Mouse (Mus musculus): Measurements from ENCODE around the gene Akap9. TPM values are rescaled to one million over a fixed set of nuclear protein-coding genes. Genes with fewer than 3 reads are reported as not detected.
"Not testable (repeated sequence)": the region's sequence is repeated elsewhere in the genome, so short reads cannot be mapped to it uniquely, and the experiment has no call there.

Gene Akap9
- total RNA-seq, 2 experiments from 2014 or later: 61.6 to 71.8 TPM

DNA sequence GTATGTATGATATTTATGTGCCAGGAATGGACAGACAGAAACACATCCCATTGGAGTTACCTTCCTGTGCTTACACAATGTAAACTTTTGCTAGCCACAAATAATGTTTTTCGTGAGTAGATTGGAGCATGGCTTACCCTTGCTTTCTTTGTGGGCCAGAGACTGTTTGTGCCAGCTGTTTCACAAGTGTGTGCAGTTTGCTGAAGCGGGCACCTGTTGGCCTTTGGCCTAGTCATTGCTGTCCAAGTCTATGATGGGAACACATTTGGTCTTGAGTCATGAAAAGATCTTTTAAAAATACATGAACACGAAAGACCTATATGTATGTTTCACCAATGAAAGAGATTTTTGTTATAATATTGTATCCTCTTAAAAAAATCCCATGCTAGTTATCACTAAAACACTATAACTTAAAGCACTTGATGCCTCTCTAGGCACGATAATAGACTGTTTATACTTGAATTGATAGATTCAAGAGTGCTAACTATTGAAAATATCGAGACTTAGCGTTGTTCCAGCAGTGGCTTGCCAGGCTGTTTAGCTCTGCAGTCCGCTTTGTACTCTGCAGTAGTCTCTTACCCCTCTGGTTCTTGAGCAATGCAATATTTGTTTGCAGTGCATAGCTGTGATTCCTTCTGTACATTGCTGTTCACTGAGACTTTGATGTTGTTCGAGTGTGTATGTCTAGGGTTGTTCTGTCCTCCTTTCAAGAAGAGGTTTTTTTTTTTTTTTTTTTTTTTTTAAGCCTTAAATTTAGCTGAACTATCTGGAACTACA, 8.1 kb downstream of the Akap9 start:
- Histone ChIP-seq H3K4me3 (no peak overlapping the region), H3K27ac (no peak overlapping the region)
- no peak for DNase-seq (ENCODE audit: low spot score in 2 of 2)
- TF ChIP-seq CTCF (conservative IDR thresholded peaks at IDR 0.05): no peak

- no peak for TF ChIP-seq CTCF (conservative IDR thresholded peaks at IDR 0.05)
- DNase-seq (ENCODE audit: low spot score in 2 of 2): no peak
- Histone ChIP-seq H3K4me3 (no peak overlapping the region), H3K27ac (no peak overlapping the region)
Measured at GRCm38 (mm10) chr5:3938905-3939304, 11.1 kb downstream of the Akap9 start.

GRCm38 (mm10) chr5:3939335-3939734, 11.5 kb downstream of the Akap9 start:
- no peak for DNase-seq (ENCODE audit: low spot score in 2 of 2)
- H3K4me3 ChIP-seq: no peak overlapping the region
- TF ChIP-seq CTCF (conservative IDR thresholded peaks at IDR 0.05): no peak
- no peak overlapping the region for H3K27ac ChIP-seq

DNA sequence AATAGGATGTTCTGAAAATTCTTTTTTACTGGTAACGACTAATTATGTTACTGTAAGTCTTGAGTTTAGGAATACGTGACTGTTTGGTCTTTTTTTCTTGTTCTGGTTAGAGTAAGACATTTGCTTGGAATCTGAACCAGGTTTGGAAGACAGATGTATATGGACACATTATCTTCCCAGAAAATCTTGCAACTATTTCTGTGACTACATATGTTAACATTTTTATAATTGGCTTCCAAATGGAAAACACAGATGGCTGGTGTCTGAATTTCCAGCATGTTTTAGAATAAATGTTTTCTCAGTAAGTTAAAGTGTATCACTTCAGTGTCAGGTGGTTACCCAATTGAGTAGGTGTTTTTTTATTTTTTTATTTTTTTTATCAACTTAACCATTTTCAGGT, 13.4 kb downstream of the Akap9 start:
- peak in 1 of 2 experiments; percentile 50 for DNase-seq (ENCODE audit: low spot score in 2 of 2)
- no peak for TF ChIP-seq CTCF (conservative IDR thresholded peaks at IDR 0.05)
- Histone ChIP-seq H3K27ac (no peak overlapping the region), H3K4me3 (no peak overlapping the region)

- not testable (repeated sequence) for H3K4me3 ChIP-seq; DNase-seq (ENCODE audit: low spot score in 2 of 2); H3K27ac ChIP-seq
Measured at GRCm38 (mm10) chr5:3943169-3943568, 15.3 kb downstream of the Akap9 start.

- no peak overlapping the region for H3K4me3 ChIP-seq
- TF ChIP-seq CTCF (conservative IDR thresholded peaks at IDR 0.05): no peak
- H3K27ac ChIP-seq: no peak overlapping the region
- no peak for DNase-seq (ENCODE audit: low spot score in 2 of 2)
Measured at GRCm38 (mm10) chr5:3952498-3952897, 24.6 kb downstream of the Akap9 start.

GRCm38 (mm10) chr5:3954541-3954940, 26.7 kb downstream of the Akap9 start:
- H3K4me3 ChIP-seq: no peak overlapping the region
- TF ChIP-seq CTCF (conservative IDR thresholded peaks at IDR 0.05): no peak
- no peak overlapping the region for H3K27ac ChIP-seq
- DNase-seq (ENCODE audit: low spot score in 2 of 2): no peak

- DNase-seq (ENCODE audit: low spot score in 2 of 2): no peak
- H3K27ac ChIP-seq: no peak overlapping the region
- no peak for TF ChIP-seq CTCF (conservative IDR thresholded peaks at IDR 0.05)
- H3K4me3 ChIP-seq: no peak overlapping the region
Measured at GRCm38 (mm10) chr5:3961286-3961685, 33.4 kb downstream of the Akap9 start.

- no peak overlapping the region for H3K4me3 ChIP-seq
- DNase-seq (ENCODE audit: low spot score in 2 of 2): no peak
- H3K27ac ChIP-seq: no peak overlapping the region
- no peak for TF ChIP-seq CTCF (conservative IDR thresholded peaks at IDR 0.05)
Measured at GRCm38 (mm10) chr5:3968415-3968814, 40.6 kb downstream of the Akap9 start.

DNA sequence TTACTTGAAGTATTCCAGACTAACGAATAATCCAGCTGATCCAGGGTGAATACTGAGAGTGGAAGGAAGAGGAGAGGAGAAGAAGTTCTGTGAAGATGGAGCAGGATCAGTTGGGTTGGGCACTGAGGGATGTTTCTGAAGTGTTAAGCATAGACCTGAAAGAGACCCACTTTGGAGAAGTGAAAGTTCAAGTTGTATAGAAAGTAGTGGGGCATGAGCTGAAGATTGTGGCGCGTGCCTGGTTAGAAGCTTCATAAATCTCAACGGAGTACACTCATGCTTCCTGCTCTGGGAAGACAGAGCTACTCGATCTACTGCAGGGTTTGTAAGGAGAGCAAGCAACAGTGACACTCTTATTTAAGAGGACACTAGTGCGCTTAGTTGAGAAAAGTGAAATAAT, 41.3 kb downstream of the Akap9 start:
- DNase-seq (ENCODE audit: low spot score in 2 of 2): no peak
- no peak for TF ChIP-seq CTCF (conservative IDR thresholded peaks at IDR 0.05)
- Histone ChIP-seq H3K4me3 (no peak overlapping the region), H3K27ac (no peak overlapping the region)

DNA sequence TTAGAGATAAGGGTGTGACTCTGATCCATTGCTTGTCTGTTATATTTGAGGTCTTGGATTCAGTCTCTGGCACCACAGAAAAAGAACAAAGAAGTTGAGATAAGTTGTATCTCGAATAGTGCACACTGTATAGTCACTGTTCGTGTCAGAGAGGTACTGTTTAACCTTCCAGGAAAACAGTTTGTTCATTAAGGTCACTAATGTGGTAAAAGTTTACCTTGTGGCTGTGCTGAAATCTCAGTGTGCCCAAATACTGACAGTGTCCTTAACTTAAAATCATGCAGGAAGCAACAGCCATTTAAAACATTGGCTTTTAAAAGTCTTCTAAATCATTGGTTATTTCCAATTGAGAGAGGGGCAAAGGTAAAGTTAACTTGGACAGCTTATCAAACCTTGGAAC, 43.1 kb downstream of the Akap9 start:
- Histone ChIP-seq H3K27ac (no peak overlapping the region), H3K4me3 (no peak overlapping the region)
- TF ChIP-seq CTCF (conservative IDR thresholded peaks at IDR 0.05): no peak
- DNase-seq (ENCODE audit: low spot score in 2 of 2): no peak

DNA sequence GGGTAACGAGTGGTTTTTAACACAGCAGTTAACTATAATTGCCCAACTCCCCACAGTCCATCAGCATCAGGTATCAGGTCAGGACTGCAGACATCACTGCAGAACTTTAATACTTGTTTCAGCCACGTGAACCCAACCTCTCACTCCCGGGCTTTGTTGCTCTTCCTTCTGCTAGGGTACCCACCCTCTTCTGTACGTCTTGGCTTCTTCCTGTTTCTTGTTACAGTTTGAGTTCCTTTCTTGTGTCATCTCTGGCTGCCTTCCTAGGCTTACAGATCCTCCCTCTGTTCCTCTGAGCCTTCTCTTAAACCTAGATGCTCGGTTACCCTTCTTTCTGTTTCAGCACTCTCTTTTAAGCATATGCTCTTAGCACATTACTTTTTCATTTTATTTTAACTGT, 45.9 kb downstream of the Akap9 start:
- no peak overlapping the region for H3K27ac ChIP-seq
- no peak for DNase-seq (ENCODE audit: low spot score in 2 of 2)

DNA sequence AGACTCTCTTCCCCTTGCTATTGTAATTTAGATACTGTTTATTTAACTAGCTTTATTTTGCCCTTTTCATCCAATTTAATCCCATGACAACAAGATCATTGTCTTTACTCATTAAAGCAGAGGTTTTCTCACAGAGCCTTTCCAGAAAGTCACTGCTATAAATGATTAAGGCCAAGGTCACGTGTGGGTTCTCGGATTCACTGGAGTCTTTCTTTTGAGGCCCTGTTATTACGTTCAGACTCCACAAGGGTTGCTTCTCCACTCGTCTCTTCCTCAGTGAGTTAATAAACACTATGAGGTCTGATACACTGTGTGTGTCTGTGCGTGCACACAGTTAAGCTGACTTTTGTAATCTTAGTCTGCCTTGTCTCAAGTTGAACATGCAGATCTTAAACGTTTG, 47.0 kb downstream of the Akap9 start:
- DNase-seq (ENCODE audit: low spot score in 2 of 2): no peak
- Histone ChIP-seq H3K27ac (no peak overlapping the region), H3K4me3 (no peak overlapping the region)
- TF ChIP-seq CTCF (conservative IDR thresholded peaks at IDR 0.05): no peak

More for the DNA sequence above, 45.9 kb downstream of the Akap9 start:
- no peak for TF ChIP-seq CTCF (conservative IDR thresholded peaks at IDR 0.05)
- H3K4me3 ChIP-seq: no peak overlapping the region

GRCm38 (mm10) chr5:3976111-3976510, 48.3 kb downstream of the Akap9 start:
- DNase-seq (ENCODE audit: low spot score in 2 of 2): no peak

More at GRCm38 (mm10) chr5:3976111-3976510, 48.3 kb downstream of the Akap9 start:
- Histone ChIP-seq H3K4me3 (no peak overlapping the region), H3K27ac (no peak overlapping the region)
- TF ChIP-seq CTCF (conservative IDR thresholded peaks at IDR 0.05): no peak
